Mouse (Mus musculus): ENCODE results near the gene Sbf2.

DNA sequence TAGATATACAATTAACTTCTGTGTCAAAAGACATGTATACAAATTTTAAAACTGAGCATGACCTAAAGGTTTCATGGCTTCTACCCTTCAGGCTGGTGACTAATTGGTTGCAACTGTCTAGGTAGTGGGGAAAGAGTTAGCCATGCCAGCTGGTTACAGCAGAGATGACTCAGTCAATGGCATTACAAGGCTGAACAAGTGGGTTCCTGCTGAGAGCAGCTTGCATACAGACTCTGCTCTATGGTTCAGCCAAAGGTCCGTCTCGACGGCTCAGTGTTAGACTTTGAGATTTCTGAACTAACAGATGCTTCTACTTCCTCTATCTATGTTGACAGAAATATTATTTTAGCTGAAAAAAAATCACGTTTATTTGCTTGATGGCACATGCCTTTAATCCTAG is 277.1 kb downstream of the Sbf2 start:
- TF ChIP-seq CTCF (IDR thresholded peaks at IDR 0.05 in 2 of 3, conservative IDR thresholded peaks at IDR 0.05 in 1 of 3; ENCODE audit: control insufficient read depth in 1 of 3, insufficient read depth in 1 of 3, low read depth in 2 of 3, low read length in 3 of 3, poor library complexity in 1 of 3, severe bottlenecking in 1 of 3) (no peak), E2F4 (IDR thresholded peaks at IDR 0.05; ENCODE audit: borderline replicate concordance, low read depth, low read length) (no peak), POLR2A (IDR thresholded peaks at IDR 0.05; ENCODE audit: control insufficient read depth in 1 of 2, insufficient read depth in 1 of 2, low read depth in 1 of 2, low read length in 2 of 2, poor library complexity in 1 of 2) (no peak)
